Mouse (Mus musculus) central nervous system, embryonic 14 days (tissue): ENCODE data around the gene Asb7. TPM values are rescaled to one million over a fixed set of nuclear protein-coding genes. Genes with fewer than 3 reads are reported as not detected.

Source experiments
- polyA plus RNA-seq: library from polyadenylated mRNA; depleted of rRNA; stranded (reverse); fragments of >200 nt; gene quantifications from 2 replicates; pipeline ENCODE4 v1.2.3, GENCODE M21; 2012; rRNA removed

Gene Asb7
- polyA plus RNA-seq, result 9.7 and 10.0 TPM in 2 replicates

GRCm38 (mm10) chr7:66689294-66689619, at the start of gene Asb7:
TSS of gene Asb7 (minus strand) at chr7:66689596.

GRCm38 (mm10) chr7:66689620-66690360, 394 bp upstream of the Asb7 start, which contains the start of gene Lins1:
TSS of gene Lins1 (plus strand) at chr7:66689889.

Other genes with a start within 250 kb of the Asb7 start
- gene Lins1, start 293 bp upstream of the Asb7 start, polyA plus RNA-seq, result 18.2 and 20.6 TPM in 2 replicates
- 0.43 and 0.90 TPM in 2 replicates for gene Cers3, start 53.9 kb upstream of the Asb7 start, polyA plus RNA-seq
- 3.6 and 6.7 TPM in 2 replicates for gene Adamts17, start 150.1 kb upstream of the Asb7 start, polyA plus RNA-seq